Mouse (Mus musculus) cerebellum, adult 9-10 months (tissue): ENCODE results near the gene Ccdc141.

Source experiments
- DNase-seq: peaks from one replicate; pipeline ENCODE4 v3.0.0; 2022

Gene Ccdc141

GRCm38 (mm10) chr2:77118102-77118501, 52.3 kb downstream of the Ccdc141 start:
- no peak for DNase-seq

DNA sequence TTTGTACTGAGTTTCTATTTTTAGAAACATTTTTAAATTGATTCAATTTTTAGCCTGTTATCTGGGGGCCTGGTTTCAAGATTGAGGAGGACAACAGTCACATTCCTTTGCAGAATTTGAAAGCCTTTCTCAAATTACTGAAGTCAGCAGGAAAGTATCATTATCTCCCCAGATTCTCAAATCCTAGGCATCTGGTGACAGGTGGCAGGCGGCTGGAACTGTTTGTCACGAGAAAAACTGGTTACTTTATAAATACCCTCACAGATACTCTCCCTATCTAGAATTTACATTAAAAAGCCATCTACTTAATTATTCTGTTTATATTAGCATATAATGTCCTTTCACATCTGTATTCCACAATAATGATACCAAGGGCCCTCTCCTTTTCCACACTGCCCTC, 56.1 kb downstream of the Ccdc141 start:
- DNase-seq, result no peak

DNA sequence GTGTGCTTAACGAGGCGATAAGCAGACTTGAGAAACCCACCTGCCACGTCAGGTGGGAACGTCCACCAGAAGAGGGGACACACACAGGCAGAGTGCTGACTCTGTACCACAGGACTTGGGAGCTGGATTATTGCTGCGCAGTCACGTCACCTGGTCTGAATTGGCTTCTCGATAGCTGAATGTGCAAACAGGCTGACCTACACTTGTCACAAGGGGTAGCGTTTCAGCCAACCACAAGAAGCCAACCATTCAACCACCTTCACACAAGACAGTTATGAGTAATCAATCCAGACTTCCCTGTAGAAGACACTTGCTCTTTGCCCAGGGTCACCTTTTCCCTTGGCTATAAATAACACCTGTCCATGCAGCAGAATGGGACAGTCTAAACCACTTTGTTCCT, 56.6 kb downstream of the Ccdc141 start:
- no peak for DNase-seq

DNA sequence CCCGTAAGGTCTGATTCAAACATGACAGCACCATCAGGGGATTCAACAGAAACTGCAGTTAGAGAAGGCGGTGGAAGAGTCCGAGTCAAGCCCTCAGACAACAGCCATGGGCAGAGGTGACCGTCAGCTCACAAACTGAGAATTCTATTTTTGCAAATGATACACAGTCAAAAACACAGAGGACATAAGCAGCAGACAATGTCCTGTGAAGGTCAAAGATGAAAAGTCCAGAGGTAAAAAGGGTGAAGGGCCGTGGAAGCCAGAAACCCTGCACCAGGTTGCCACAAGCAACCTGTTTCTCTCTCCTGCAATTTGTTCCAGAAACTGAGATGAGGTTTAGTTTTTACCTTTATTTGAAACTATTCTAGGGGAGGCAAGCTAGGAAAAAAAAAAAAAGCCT, 57.4 kb downstream of the Ccdc141 start:
- DNase-seq, result no peak

GRCm38 (mm10) chr2:77111095-77111494, 59.3 kb downstream of the Ccdc141 start:
- DNase-seq, result no peak

DNA sequence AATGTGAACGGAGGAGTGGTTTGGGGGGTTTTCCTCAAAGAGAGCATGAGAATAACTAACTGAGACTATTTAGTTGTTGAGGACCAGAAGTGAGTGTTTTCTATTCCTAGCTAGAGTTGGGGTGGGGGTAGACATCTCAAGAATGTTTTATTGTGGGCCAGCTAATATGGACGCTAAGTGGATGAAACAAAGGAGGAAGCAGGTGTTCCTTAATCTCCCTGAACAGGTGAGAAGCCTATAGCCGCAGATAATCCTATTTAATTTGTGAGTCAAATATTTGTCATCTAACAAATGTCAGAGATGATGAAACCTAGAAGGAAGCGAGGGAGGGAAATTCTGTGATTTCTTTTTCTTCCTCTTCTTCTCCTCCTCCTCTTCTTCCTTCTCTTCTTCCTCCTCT, 60.1 kb downstream of the Ccdc141 start:
- DNase-seq, result no peak

- peak; percentile 95 for DNase-seq
Observed at GRCm38 (mm10) chr2:77109506-77110123, 60.8 kb downstream of the Ccdc141 start.

GRCm38 (mm10) chr2:77108562-77108961, 61.9 kb downstream of the Ccdc141 start:
- no peak for DNase-seq

DNA sequence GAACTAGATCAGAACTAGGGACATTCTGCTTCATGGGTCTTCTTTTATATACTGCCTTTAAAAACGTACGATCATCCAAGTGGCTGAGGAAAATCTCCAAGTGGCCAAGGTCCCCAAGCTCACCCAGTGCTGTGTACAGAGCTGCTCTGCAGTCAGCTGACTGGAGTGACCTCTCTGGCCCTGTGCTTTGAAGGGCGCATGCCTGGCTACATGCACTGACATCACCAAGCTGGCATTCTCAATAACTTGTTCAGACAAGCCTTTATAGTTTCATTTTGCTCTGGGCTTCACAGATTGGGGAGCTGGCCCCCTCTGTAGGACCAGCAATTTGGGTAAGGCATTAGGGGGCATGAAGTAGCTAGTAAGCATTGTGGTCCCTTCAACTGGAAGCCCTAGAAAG, 64.3 kb downstream of the Ccdc141 start:
- no peak for DNase-seq

- no peak for DNase-seq
Observed at GRCm38 (mm10) chr2:77105006-77105715, 65.3 kb downstream of the Ccdc141 start.

DNA sequence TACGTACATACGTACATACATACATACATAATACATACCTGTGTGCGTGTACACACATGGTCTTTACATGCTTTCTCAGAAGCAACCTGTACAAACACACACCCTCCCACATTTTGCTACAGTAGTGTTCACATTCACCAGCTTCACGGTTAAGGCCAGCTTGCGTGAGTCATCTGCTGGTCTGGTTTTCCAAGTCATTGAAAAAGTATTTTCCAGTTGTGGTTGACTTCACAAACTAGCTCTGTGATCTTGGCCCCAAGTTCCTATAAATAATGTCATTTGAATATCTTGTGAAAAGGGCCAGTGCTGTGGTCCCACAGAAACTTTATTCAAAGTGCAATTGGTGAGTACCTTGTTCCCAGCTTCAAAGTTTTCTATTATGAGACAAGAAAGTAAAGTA, 67.9 kb downstream of the Ccdc141 start:
- no peak for DNase-seq

DNA sequence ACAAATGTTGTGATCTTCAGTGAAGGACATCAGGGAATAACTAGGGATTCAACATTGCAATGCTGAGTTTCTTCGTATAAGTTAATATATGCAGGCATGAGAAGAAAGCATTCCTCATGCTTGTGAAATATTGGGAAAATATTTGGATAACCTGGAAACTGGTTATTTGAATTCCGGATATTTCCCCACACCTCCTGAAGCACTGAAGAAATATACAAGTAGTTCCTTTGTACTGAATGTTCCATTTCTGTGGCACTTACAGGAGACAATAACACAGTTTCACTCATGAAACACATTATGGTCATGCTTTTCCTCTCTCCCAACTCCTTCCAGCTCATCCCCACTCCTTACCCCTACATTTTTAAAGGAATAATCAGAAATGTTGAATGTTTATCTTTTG, 70.6 kb downstream of the Ccdc141 start:
- DNase-seq, result no peak

- no peak for DNase-seq
Observed at GRCm38 (mm10) chr2:77098769-77099168, 71.7 kb downstream of the Ccdc141 start.

- DNase-seq, result no peak
Observed at GRCm38 (mm10) chr2:77091749-77092148, 78.7 kb downstream of the Ccdc141 start.

DNA sequence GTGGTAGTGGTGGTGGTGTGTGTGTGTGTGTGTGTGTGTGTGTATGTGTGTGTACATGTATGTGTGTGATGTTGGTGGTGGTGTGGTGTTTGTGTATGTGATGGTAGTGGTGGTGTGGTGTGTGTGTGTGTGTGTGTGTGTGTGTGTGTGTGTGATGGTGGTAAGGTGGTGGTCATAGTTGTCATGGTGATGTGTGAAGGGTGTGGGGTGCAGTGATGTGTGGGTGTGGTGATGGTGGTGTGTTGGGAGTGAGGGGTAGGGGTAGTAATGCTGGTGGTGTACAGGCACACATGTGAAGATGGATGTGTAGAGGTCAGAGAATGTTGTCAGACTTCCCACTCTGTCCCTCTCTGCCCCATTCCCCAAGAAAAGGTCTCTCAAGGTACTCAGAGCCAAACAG, 85.1 kb downstream of the Ccdc141 start:
- no peak for DNase-seq

GRCm38 (mm10) chr2:77084629-77085028, 85.8 kb downstream of the Ccdc141 start:
- no peak for DNase-seq

DNA sequence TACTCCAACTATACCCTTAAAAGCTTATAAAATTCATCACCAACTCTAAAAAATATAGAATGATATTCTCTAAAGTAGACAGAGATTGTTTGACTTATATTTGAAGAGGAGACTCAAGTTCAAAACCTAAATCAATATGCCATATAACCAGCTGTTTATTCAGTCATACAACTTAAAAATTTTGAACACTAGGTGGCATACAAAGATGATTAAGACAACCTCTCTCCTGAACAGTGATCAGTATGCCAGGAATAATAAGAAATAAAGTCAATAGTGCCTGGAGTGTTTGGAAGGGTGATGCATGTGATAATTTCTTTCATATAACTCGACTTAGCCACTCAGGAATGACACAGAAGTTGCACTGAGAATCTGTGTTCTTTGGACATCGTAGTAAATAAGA, 89.3 kb downstream of the Ccdc141 start:
- DNase-seq, result peak; percentile 8

DNA sequence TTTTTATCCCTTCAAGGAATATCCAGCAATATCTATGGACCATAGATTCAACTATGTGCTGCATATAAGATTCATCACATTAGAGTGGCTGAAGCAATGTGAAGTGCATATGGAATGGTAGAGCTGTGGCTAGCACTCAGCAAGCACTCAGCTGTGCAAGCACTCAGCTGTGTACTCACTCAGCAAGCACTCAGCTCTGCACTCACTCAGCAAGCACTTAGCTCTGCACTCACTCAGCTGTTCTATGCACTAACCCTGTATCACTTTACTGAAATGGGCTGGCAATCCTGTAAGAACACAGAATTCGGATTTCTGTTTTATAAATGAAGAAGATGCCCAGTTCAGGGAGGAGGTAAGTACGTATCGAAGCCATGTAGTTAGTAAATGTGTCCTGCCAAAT, 89.8 kb downstream of the Ccdc141 start:
- DNase-seq, result no peak

DNA sequence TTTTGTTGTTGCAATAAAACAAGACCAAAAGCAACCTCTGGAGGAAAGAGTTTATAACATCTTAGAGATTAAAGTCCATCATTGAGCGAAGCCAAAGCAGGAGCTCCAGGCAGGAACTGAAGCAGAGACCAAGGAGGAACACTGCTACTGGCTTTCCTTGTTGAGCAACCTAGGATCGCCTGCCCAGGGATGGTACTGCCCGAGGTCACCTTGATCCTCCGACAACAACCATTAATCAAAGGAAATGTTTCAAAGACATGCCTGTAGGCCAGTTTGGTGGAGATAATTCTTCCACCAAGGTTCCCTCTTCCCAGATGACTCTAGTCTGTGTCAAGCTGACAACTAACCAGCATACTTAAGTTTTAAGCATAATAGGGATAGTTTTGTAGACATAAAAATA, 91.7 kb downstream of the Ccdc141 start:
- no peak for DNase-seq

DNA sequence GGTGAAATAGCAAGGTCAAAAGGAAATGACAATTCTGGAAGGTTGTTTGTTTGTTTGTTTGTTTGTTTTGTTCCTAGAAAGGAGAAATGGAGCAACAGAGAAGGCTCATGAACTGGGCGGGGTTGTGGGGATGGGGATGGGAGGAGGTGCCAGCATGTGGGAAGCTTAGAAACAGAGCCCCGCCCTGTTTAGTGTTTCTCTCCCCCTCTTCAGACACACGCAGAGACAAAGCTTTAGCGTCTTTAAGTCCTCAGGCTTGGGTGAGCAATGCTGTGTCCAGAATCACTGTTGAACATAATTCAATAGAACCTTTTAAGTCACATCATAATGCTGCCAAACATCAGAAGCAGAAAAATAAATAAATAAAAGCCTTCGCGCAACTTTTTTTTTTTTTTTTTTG, 96.1 kb downstream of the Ccdc141 start:
- no peak for DNase-seq

DNA sequence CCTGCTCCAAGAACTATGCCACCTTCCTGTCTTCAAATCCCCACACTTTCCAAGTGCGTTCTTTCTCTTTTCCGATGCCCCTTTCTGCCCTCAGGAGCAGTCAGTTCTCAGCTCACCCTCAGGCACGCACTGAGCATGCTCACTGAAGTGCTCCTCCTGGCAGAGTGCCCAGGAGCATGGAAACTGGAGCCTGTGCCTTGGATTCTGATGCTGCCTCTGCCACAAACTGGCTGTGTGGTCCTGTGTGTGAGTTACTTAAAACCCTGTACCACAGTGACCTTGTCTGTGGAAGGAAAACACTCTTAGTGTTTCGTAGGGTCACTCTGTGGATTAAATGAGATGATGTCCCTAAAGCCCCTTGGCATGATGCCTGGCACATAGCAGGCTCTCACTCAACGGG, 96.5 kb downstream of the Ccdc141 start:
- DNase-seq, result peak; percentile 17

- no peak for DNase-seq
Observed at GRCm38 (mm10) chr2:77065294-77065693, 105.1 kb downstream of the Ccdc141 start.

GRCm38 (mm10) chr2:77061871-77062270, 108.6 kb downstream of the Ccdc141 start:
- DNase-seq, result peak; percentile 76

- DNase-seq, result no peak
Observed at GRCm38 (mm10) chr2:77059596-77059995, 110.8 kb downstream of the Ccdc141 start.

GRCm38 (mm10) chr2:77056367-77056766, 114.1 kb downstream of the Ccdc141 start:
- DNase-seq, result peak; percentile 11
